Mouse (Mus musculus) bone marrow, adult 2 months (tissue): ENCODE data around the gene Sh2d1a.

ENCODE experiments used
- CTCF ChIP-seq: fragments of 200-500 bp; IDR thresholded peaks from 2 replicates; pipeline ENCODE4 v1.5.1; 2011; ENCODE audit warnings: low read length, control low read depth; ENCODE audit not compliant: control insufficient read depth, insufficient read depth
- POLR2A ChIP-seq: fragments of 200-500 bp; IDR thresholded peaks from 2 replicates; pipeline ENCODE4 v1.6.1; 2011; ENCODE audit warnings: low read depth, mild to moderate bottlenecking, control low read depth, low read length, borderline replicate concordance; ENCODE audit not compliant: control insufficient read depth

DNA sequence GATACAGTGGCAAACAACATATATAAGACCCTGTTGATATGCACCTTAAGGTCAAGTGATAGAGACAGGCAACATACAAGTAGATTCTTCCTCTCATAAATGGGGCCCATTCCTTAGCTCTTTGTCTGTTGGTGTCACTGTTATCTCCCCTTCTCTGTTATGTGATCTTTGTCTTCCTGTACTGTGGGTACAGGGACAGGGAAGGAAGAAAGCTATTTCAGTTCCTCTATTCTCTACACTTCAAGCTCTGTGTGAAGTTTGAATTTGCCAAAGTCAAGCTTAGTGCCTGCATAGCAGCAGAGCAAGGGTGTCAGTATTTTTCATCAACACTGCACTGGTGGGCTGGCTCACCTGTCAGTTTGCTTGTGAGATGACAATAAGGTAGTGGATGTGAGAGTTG, 1.7 kb upstream of the Sh2d1a start:
- no peak for TF ChIP-seq CTCF
- no peak for TF ChIP-seq POLR2A
